Mouse (Mus musculus): ENCODE results near the gene Ttll12. TPM values are rescaled to one million over a fixed set of nuclear protein-coding genes. Genes with fewer than 3 reads are reported as not detected.
A peak's percentile ranks its signal among the peaks of the same experiment; 100 is the strongest.

Ttll12 gene
- polyA plus RNA-seq, 1 experiment from 2014 or later = 47.2 TPM

GRCm38 (mm10) chr15:83593189-83593585 lies 1.8 kb downstream of the Ttll12 start:
- peak; percentile 37 for ATAC-seq (ENCODE audit: low read depth)
- H3K9me3 ChIP-seq (replicated peaks) = no peaks in the 10 kb centered on the region

GRCm38 (mm10) chr15:83592260-83593188 lies 2.4 kb downstream of the Ttll12 start:
- Histone ChIP-seq H3K9me3 (replicated peaks) (no peaks in the 10 kb centered on the region), H3K36me3 (peaks cover 39% of the 10 kb centered on the region), H3K4me3 (replicated peaks) (peak overlapping the region; percentile 81), H3K4me2 (peak overlapping the region; percentile 98), H3K9ac (peak overlapping the region; percentile 94), H3K4me1 (replicated peaks) (peaks cover 69% of the 10 kb centered on the region), H3K27me3 (no peaks in the 10 kb centered on the region), H3K27ac (peak overlapping the region; percentile 100)
- DNase-seq = peak; percentile 68
- peak; percentile 77 for ATAC-seq (ENCODE audit: low read depth)
- 11% methylated on average over 8 of the region's 8 CpGs for WGBS (ENCODE audit: insufficient replicate concordance)

More at GRCm38 (mm10) chr15:83593189-83593585, 1.8 kb downstream of the Ttll12 start:
- Histone ChIP-seq H3K4me2 (peak overlapping the region; percentile 98), H3K36me3 (peaks cover 32% of the 10 kb centered on the region), H3K4me3 (replicated peaks) (peak overlapping the region; percentile 81), H3K9ac (peak overlapping the region; percentile 94), H3K27me3 (no peaks in the 10 kb centered on the region), H3K27ac (peak overlapping the region; percentile 100), H3K4me1 (replicated peaks) (peaks cover 69% of the 10 kb centered on the region)
- peak; percentile 54 for DNase-seq

GRCm38 (mm10) chr15:83591758-83592157 lies 3.2 kb downstream of the Ttll12 start:
- ATAC-seq (ENCODE audit: low read depth) (no peak), DNase-seq (no peak)
- peaks cover 46% of the 10 kb centered on the region for H3K36me3 ChIP-seq
- peaks cover 3% of the 10 kb centered on the region for H3K9me3 ChIP-seq (replicated peaks)
- peak overlapping the region; percentile 94 for H3K9ac ChIP-seq
- 39% methylated on average over 6 of the region's 6 CpGs for WGBS (ENCODE audit: insufficient replicate concordance)
- H3K4me2 ChIP-seq = peak overlapping the region; percentile 98
- peak overlapping the region; percentile 81 for H3K4me3 ChIP-seq (replicated peaks)
- H3K4me1 ChIP-seq (replicated peaks) = peaks cover 62% of the 10 kb centered on the region
- no peaks in the 10 kb centered on the region for H3K27me3 ChIP-seq
- H3K27ac ChIP-seq = peak overlapping the region; percentile 100

GRCm38 (mm10) chr15:83590841-83591240 lies 4.1 kb downstream of the Ttll12 start:
- Histone ChIP-seq H3K4me1 (replicated peaks) (peaks cover 53% of the 10 kb centered on the region), H3K36me3 (peaks cover 56% of the 10 kb centered on the region), H3K27me3 (no peaks in the 10 kb centered on the region), H3K9me3 (replicated peaks) (peaks cover 12% of the 10 kb centered on the region), H3K27ac (peak overlapping the region; percentile 100), H3K4me3 (replicated peaks) (peak overlapping the region; percentile 81; the same call in 1 of the 2 replicates), H3K4me2 (peak overlapping the region; percentile 98), H3K9ac (peak overlapping the region; percentile 94)
- ATAC-seq (ENCODE audit: low read depth) (no peak), DNase-seq (no peak)
- WGBS (ENCODE audit: insufficient replicate concordance) = 91% methylated on average over 4 of the region's 4 CpGs

GRCm38 (mm10) chr15:83584741-83585220 lies 10.2 kb downstream of the Ttll12 start:
- WGBS (ENCODE audit: insufficient replicate concordance) = 90% methylated on average over 6 of the region's 6 CpGs
- DNase-seq = no peak
- peaks cover 100% of the 10 kb centered on the region for H3K36me3 ChIP-seq

GRCm38 (mm10) chr15:83583419-83584156 lies 11.4 kb downstream of the Ttll12 start:
- Histone ChIP-seq H3K4me3 (replicated peaks) (peak overlapping the region; percentile 25), H3K4me2 (peak overlapping the region; percentile 56)

More at GRCm38 (mm10) chr15:83584741-83585220, 10.2 kb downstream of the Ttll12 start:
- Histone ChIP-seq H3K27ac (peak overlapping the region; percentile 78), H3K4me3 (replicated peaks) (no peak overlapping the region), H3K9ac (no peak overlapping the region), H3K9me3 (replicated peaks) (peaks cover 13% of the 10 kb centered on the region), H3K4me2 (no peak overlapping the region), H3K4me1 (replicated peaks) (peaks cover 29% of the 10 kb centered on the region), H3K27me3 (no peaks in the 10 kb centered on the region)
- no peak for ATAC-seq (ENCODE audit: low read depth)

GRCm38 (mm10) chr15:83582931-83583330 lies 12.0 kb downstream of the Ttll12 start:
- 86% methylated on average over 4 of the region's 4 CpGs for WGBS (ENCODE audit: insufficient replicate concordance)

More at GRCm38 (mm10) chr15:83583419-83584156, 11.4 kb downstream of the Ttll12 start:
- peak overlapping the region; percentile 78 for H3K27ac ChIP-seq
- H3K36me3 ChIP-seq = peaks cover 100% of the 10 kb centered on the region
- peak overlapping the region; percentile 61 for H3K9ac ChIP-seq
- no peaks in the 10 kb centered on the region for H3K27me3 ChIP-seq
- 53% methylated on average over 8 of the region's 8 CpGs for WGBS (ENCODE audit: insufficient replicate concordance)
- H3K9me3 ChIP-seq (replicated peaks) = peaks cover 13% of the 10 kb centered on the region
- peaks cover 26% of the 10 kb centered on the region for H3K4me1 ChIP-seq (replicated peaks)
- ATAC-seq (ENCODE audit: low read depth) (peak; percentile 86), DNase-seq (peak; percentile 57)

GRCm38 (mm10) chr15:83576651-83577050 lies 18.3 kb downstream of the Ttll12 start:
- Histone ChIP-seq H3K9ac (no peak overlapping the region), H3K4me3 (replicated peaks) (no peak overlapping the region), H3K36me3 (peaks cover 95% of the 10 kb centered on the region), H3K27me3 (no peaks in the 10 kb centered on the region), H3K4me1 (replicated peaks) (no peaks in the 10 kb centered on the region; the same call in 1 of the 2 replicates), H3K27ac (no peak overlapping the region), H3K9me3 (replicated peaks) (no peaks in the 10 kb centered on the region), H3K4me2 (no peak overlapping the region)
- ATAC-seq (ENCODE audit: low read depth) (no peak), DNase-seq (no peak)
- 87% methylated on average over 9 of the region's 9 CpGs for WGBS (ENCODE audit: insufficient replicate concordance)

More at GRCm38 (mm10) chr15:83582931-83583330, 12.0 kb downstream of the Ttll12 start:
- Histone ChIP-seq H3K27ac (peak overlapping the region; percentile 78), H3K9ac (0 out of 2 replicates have a peak overlapping the region, but pooled peaks have one; percentile 61), H3K4me3 (replicated peaks) (no peak overlapping the region), H3K9me3 (replicated peaks) (peaks cover 13% of the 10 kb centered on the region), H3K4me1 (replicated peaks) (peaks cover 26% of the 10 kb centered on the region), H3K36me3 (peaks cover 100% of the 10 kb centered on the region), H3K4me2 (no peak overlapping the region), H3K27me3 (no peaks in the 10 kb centered on the region)
- ATAC-seq (ENCODE audit: low read depth) (no peak), DNase-seq (no peak)

GRCm38 (mm10) chr15:83575543-83575942 lies 19.4 kb downstream of the Ttll12 start:
- H3K4me1 ChIP-seq (replicated peaks) = peaks cover under 1% of the 10 kb centered on the region; the same call in 1 of the 2 replicates
- no peak overlapping the region for H3K27ac ChIP-seq
- no peak for DNase-seq
- 89% methylated on average over 8 of the region's 8 CpGs for WGBS (ENCODE audit: insufficient replicate concordance)
- H3K9me3 ChIP-seq (replicated peaks) = no peaks in the 10 kb centered on the region
- no peak overlapping the region for H3K9ac ChIP-seq
- H3K27me3 ChIP-seq = no peaks in the 10 kb centered on the region
- ATAC-seq (ENCODE audit: low read depth) = no peak
- no peak overlapping the region for H3K4me3 ChIP-seq (replicated peaks)
- peaks cover 93% of the 10 kb centered on the region for H3K36me3 ChIP-seq
- no peak overlapping the region for H3K4me2 ChIP-seq

GRCm38 (mm10) chr15:83574731-83575351 lies 20.1 kb downstream of the Ttll12 start:
- H3K9ac ChIP-seq = no peak overlapping the region
- peaks cover 6% of the 10 kb centered on the region for H3K4me1 ChIP-seq (replicated peaks)
- H3K27ac ChIP-seq = peak overlapping the region; percentile 39; the same call in 1 of the 2 replicates
- H3K27me3 ChIP-seq = no peaks in the 10 kb centered on the region
- no peaks in the 10 kb centered on the region for H3K9me3 ChIP-seq (replicated peaks)
- no peak overlapping the region for H3K4me2 ChIP-seq
- no peak overlapping the region for H3K4me3 ChIP-seq (replicated peaks)
- DNase-seq (no peak), ATAC-seq (ENCODE audit: low read depth) (no peak)
- WGBS (ENCODE audit: insufficient replicate concordance) = 75% methylated on average over 6 of the region's 6 CpGs
- H3K36me3 ChIP-seq = peaks cover 86% of the 10 kb centered on the region
